Mouse (Mus musculus): ENCODE data around the gene Ptprf. TPM values are rescaled to one million over a fixed set of nuclear protein-coding genes. Genes with fewer than 3 reads are reported as not detected.
A peak's percentile ranks its signal among the peaks of the same experiment; 100 is the strongest.

Ptprf gene
- 0.67 and 0.88 TPM in 2 replicates for polyA plus RNA-seq (2012; ENCODE audit: insufficient read depth, insufficient read length, missing spikeins)

DNA sequence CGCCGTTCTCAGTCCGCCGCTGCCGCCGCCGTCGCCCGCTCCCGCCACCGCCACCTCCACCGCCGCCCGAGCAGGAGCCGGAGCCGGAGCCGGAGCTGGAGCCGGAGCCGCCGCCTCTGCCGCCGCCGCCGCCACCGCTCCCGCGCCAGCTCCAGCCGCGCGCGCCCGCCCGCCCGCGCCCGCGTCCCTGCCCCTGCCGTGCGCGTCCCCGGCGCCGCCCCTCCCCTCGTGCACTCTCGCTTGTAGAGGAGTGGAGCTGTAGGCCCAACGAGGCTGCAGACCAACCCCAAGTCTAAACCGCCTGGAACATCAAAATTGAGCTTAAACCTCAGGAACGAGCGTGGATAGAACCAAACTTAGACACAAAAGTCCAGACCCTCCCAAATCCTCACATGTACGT is at the start of gene Ptprf:
TSS of gene Ptprf (minus strand) at position 175 of the 400 bp plus-strand sequence.
- no peaks in the 10 kb centered on the region for H3K4me1 ChIP-seq (ENCODE audit: control insufficient read depth, insufficient read depth, insufficient read length, low read length)
- no peak within 1 kb of the TSS for H3K27ac ChIP-seq (replicated peaks; ENCODE audit: low read depth, low read length)
- H3K4me3 ChIP-seq (ENCODE audit: insufficient read depth, low read depth, low read length) = peak within 1 kb of the TSS; percentile 55

DNA sequence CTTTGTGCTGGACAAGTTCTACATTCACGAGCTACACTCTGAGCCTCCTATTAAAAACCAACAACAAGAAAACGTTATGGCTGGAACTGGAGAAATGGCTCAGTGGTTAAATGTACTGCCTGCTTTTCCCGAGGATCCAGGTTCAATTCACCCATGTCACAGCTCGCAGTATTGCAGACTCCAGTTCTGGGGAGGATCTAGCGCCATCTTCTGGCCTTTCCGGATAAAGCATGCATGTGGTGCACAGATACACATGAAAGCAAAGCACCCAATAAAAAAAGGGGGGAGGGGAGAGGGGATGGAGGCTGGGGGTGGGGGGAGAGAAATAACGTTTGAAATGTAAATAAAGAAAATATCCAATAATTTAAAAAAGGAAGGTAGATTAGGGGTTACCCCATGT is 45.5 kb upstream of the Ptprf start:
- H3K4me1 ChIP-seq (ENCODE audit: control insufficient read depth, insufficient read depth, insufficient read length, low read length) = no peaks in the 10 kb centered on the region

DNA sequence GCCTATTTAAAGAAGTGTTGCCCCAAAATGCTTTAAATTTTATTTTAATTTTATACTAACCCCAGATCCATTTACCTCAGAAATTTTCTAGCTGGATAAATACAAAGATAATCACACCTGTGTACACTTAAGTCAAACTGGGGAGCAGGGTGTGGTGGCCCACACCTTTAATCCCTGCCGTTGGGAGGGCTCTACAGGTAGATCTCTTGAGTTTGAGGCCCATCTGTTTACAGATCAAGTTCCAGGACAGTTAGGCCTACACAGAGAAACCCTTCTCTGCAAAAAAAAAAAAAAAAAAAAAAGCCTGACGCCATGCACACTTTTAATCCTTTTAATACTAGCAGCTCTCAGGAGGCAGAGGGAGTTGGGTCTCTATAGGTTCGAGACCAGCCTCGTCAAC is 44.8 kb upstream of the Ptprf start:
- Histone ChIP-seq H3K27ac (replicated peaks; ENCODE audit: low read depth, low read length) (no peak overlapping the region), H3K4me1 (ENCODE audit: control insufficient read depth, insufficient read depth, insufficient read length, low read length) (no peaks in the 10 kb centered on the region), H3K4me3 (ENCODE audit: insufficient read depth, low read depth, low read length) (no peak overlapping the region)

More for the DNA sequence above, 45.5 kb upstream of the Ptprf start:
- no peak overlapping the region for H3K27ac ChIP-seq (replicated peaks; ENCODE audit: low read depth, low read length)
- H3K4me3 ChIP-seq (ENCODE audit: insufficient read depth, low read depth, low read length) = no peak overlapping the region

DNA sequence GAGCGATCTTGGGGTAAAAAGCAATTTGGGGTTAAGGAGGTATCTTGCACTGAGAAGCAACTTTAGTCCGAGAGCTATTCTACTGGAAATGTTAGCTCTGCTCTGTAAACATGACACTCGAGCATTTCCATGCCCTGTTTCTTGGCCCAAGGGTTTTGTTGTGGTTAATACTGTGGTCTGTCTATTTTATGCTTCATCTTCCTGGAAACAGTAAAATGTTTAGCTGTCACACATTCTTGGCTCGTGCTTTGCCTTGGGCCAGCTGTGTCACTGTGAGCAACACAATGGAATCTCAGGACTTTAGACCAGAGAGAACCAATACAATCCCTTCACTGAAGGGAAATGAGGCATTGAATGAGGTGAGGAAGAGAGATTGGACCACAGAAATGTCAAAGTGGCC is 40.6 kb upstream of the Ptprf start:
- Histone ChIP-seq H3K27ac (replicated peaks; ENCODE audit: low read depth, low read length) (no peak overlapping the region), H3K4me1 (ENCODE audit: control insufficient read depth, insufficient read depth, insufficient read length, low read length) (no peaks in the 10 kb centered on the region), H3K4me3 (ENCODE audit: insufficient read depth, low read depth, low read length) (no peak overlapping the region)

DNA sequence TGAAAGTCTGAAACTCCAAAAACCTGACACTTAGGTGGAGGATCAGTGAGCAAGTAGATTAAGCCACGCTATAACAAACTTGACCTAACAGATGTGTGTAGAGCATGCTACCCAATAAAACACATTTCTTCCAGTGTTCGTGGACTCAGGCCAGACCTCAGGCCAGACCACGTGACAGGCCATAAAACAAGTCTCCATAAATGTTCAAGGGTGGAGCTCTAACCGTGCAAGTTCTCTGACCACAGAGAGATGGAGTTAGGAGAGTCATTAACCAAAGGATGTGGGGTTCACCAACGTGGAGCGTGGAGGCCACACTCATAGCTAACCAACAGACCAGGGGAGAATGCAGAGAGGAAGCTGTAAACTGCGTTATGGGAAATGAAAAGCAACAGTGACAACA is 35.3 kb upstream of the Ptprf start:
- H3K4me3 ChIP-seq (ENCODE audit: insufficient read depth, low read depth, low read length) = no peak overlapping the region
- H3K4me1 ChIP-seq (ENCODE audit: control insufficient read depth, insufficient read depth, insufficient read length, low read length) = no peaks in the 10 kb centered on the region
- no peak overlapping the region for H3K27ac ChIP-seq (replicated peaks; ENCODE audit: low read depth, low read length)

DNA sequence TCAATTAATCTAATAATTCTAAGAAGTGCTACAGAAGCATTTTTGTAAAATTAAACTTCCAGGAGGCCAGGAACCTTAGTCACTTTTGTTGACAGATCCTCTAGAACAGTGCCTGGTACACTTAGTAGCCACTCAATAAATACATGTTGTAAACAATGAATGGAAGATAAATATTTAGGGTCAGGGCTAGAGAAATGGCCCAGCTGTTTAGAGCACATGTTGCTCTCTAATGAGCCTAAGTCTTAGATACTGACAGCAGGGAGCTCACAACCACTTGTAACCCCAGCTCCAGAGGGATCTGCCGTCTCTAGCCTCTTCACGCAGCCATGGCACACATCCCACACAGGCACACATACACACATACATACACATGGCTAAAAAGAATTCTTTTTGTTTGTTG is 29.4 kb upstream of the Ptprf start:
- Histone ChIP-seq H3K4me3 (ENCODE audit: insufficient read depth, low read depth, low read length) (no peak overlapping the region), H3K27ac (replicated peaks; ENCODE audit: low read depth, low read length) (no peak overlapping the region), H3K4me1 (ENCODE audit: control insufficient read depth, insufficient read depth, insufficient read length, low read length) (no peaks in the 10 kb centered on the region)

DNA sequence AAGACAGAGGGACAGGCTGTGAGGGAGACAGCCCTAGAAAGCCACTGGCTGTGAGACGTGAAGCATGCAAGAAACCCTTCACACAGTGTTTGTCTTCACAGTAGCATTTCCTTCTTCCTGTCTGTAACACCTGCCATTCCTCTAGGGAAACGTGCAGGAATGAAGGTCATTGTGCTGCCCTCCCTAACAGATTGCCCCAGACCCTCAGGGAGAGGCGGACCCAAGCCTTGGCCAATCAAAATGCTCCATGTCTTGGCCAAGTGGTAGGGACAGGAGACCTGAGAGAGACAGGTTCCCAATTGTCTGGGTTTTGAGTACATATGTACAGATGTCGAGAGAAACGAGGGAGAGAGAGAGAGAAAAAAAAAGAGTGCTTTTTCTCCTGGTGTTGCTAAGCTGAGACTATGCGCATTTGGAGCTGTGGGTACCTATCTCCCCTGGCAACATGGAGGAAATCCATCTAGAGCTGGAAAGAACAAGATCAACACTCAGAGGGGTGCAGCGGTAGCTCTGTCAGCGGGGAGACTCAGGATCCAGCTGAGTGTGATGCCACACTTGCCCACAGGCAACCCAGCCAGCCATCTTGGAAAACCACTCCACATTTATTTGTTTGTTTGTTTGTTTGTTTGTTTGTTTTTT is 28.6 kb upstream of the Ptprf start:
- H3K4me1 ChIP-seq (ENCODE audit: control insufficient read depth, insufficient read depth, insufficient read length, low read length) = no peaks in the 10 kb centered on the region
- H3K4me3 ChIP-seq (ENCODE audit: insufficient read depth, low read depth, low read length) = no peak overlapping the region
- no peak overlapping the region for H3K27ac ChIP-seq (replicated peaks; ENCODE audit: low read depth, low read length)

DNA sequence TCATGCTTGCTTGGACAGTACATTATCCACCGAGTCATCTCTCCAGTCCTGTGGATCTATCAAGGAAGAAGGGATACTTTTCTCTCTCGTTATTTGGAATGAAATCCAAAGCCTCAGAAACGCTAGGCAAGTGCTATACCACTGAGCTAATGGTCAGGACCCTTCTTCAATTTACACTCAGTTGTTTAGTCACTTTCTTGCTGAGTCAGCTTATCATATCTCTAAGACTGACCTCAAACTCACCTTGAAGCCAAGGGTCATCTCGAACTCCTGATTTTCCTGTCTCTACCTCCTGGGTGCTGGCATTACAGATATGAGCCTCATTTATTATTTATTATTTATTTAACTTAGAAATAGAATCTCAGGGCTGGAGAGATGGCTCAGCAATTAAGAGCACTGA is 25.5 kb upstream of the Ptprf start:
- Histone ChIP-seq H3K4me1 (ENCODE audit: control insufficient read depth, insufficient read depth, insufficient read length, low read length) (no peaks in the 10 kb centered on the region), H3K4me3 (ENCODE audit: insufficient read depth, low read depth, low read length) (no peak overlapping the region), H3K27ac (replicated peaks; ENCODE audit: low read depth, low read length) (no peak overlapping the region)

DNA sequence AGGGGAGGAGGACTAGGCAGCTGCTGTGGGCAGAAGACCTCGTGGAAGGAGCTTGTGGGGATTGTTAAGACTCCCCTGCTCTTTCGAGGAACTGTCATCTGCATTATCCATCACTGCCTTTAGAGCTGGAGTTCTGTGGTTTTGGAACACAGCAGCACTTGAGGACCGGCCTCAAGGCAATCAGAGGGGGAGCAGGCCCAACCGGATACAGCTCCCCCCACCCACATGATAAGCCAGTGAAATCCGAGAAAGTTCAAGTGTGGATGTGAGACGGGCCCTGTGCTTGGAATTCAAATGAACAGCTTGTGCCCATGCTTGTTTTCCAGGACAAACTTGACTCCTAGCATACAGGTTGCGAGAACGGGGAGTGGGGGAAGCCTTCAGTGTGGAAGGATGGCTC is 24.1 kb upstream of the Ptprf start:
- no peak overlapping the region for H3K4me3 ChIP-seq (ENCODE audit: insufficient read depth, low read depth, low read length)
- no peaks in the 10 kb centered on the region for H3K4me1 ChIP-seq (ENCODE audit: control insufficient read depth, insufficient read depth, insufficient read length, low read length)
- no peak overlapping the region for H3K27ac ChIP-seq (replicated peaks; ENCODE audit: low read depth, low read length)

DNA sequence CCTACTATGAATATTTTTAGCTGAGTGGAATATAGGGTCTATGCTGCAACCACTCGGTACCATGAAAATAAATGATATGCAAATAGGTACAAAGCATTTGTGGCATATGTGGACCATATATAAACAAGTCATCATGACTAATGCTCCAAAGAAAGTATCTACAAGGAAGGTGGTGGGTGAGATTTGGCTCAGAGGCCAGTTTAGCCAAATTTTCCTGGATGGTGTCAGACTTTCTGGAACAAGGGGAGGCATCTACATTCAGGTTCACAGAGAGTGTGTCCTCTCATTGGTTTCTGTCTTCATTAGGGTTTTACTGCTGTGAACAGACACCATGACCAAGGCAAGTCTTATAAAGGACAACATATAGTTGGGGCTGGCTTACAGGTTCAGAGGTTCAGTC is 19.3 kb upstream of the Ptprf start:
- H3K4me3 ChIP-seq (ENCODE audit: insufficient read depth, low read depth, low read length) = no peak overlapping the region
- no peak overlapping the region for H3K27ac ChIP-seq (replicated peaks; ENCODE audit: low read depth, low read length)
- no peaks in the 10 kb centered on the region for H3K4me1 ChIP-seq (ENCODE audit: control insufficient read depth, insufficient read depth, insufficient read length, low read length)

DNA sequence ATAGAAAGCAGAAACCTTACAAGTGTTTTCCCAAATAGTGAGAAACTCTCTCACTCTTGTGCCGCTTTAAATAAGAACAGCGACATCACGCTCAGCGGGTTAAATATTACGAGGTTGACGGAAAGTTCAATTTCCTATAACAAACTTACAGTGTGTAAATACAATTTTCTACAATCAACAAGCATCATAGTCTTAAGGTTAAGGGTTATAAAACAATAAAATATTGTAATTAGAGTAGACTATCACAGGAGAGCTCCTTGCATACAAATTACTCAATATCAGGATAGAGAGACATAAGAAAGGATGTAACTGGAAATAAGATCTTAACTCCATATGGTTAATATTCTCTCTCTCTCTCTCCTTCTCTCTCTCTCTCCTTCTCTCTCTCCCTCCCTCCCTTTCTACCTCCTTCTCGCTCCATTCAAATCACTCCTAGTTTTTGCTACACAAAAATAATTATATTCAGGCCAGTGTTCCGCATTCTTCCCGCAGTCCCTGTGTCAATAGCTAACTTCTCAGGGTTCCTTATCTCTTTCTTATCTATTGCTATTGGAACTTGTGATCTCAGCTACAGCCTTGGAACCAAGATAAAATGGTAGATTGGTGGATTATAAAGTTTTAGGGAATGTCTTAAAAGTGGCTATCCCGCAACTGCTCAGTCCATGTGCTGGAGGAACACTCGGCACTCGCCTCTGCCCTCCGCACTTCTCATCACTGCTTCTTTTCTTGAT is 16.5 kb upstream of the Ptprf start:
- Histone ChIP-seq H3K27ac (replicated peaks; ENCODE audit: low read depth, low read length) (no peak overlapping the region), H3K4me3 (ENCODE audit: insufficient read depth, low read depth, low read length) (no peak overlapping the region), H3K4me1 (ENCODE audit: control insufficient read depth, insufficient read depth, insufficient read length, low read length) (no peaks in the 10 kb centered on the region)

DNA sequence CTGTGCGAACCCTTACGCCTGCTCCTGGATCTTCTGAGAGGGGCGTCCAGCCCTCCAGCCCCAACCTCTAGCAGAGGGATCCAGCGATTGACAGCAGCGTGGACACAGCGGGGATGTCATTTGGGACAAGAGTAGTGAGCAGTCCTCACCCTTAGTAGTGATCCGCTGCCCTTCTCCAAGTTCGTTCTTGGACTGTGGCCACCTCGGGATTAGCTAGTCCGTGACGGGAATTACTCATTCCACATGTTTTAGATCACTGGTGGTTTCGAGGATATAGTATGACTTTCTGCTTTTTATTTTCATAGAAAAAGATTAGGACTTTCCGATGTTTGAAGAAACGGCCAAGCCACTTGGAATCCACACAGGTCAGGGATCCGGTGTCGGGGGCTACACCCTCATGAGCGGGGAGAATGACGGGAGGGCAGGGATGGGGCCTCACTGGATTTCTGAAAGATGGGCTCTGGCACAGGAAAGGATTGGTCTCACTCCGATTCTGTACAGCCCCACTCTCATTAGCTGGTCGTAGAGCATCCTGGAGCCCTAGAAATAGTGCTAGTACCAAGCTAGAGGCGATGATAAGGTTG is 15.0 kb upstream of the Ptprf start:
- Histone ChIP-seq H3K4me3 (ENCODE audit: insufficient read depth, low read depth, low read length) (no peak overlapping the region), H3K4me1 (ENCODE audit: control insufficient read depth, insufficient read depth, insufficient read length, low read length) (no peaks in the 10 kb centered on the region), H3K27ac (replicated peaks; ENCODE audit: low read depth, low read length) (no peak overlapping the region)

DNA sequence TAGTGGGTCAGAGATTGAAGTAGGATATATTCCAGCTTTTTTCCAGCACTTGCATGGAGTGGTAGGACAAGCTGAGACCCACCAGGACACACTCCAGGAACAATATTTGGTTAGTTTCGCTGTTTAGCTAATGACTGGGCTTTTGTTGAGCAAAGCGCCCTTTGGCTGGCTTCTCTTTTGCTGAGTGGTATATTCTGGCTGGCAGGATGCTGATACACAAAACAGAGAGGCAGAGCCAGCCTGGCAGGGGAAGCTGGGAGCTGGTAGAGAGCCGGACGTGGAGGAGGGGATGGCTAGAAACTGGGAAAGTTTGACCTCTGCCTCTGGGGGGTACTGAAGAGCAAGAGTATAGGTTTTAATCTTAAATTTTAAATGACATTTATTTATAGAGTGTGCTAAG is 13.8 kb upstream of the Ptprf start:
- no peak overlapping the region for H3K4me3 ChIP-seq (ENCODE audit: insufficient read depth, low read depth, low read length)
- H3K4me1 ChIP-seq (ENCODE audit: control insufficient read depth, insufficient read depth, insufficient read length, low read length) = no peaks in the 10 kb centered on the region
- H3K27ac ChIP-seq (replicated peaks; ENCODE audit: low read depth, low read length) = no peak overlapping the region

DNA sequence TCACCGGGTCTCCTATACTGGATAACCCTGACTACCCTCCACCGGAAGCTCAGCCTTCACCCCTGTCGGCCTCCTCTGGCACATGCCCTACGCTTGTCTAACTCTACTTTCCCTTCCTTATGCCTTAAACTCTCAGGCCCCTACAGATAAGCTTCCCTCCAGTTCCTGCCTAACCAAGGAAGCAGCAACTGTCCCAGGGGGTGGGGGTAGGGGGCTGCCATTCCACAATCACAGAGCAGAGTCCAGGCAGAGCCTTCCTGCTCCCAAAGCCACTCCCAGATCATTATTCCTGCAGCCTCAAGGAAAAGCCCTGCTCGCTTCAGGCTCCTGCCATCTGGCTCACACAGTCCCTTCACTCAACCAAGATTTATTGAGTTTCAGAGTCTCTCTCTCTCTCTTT is 6.6 kb upstream of the Ptprf start:
- H3K4me3 ChIP-seq (ENCODE audit: insufficient read depth, low read depth, low read length) = no peak overlapping the region

DNA sequence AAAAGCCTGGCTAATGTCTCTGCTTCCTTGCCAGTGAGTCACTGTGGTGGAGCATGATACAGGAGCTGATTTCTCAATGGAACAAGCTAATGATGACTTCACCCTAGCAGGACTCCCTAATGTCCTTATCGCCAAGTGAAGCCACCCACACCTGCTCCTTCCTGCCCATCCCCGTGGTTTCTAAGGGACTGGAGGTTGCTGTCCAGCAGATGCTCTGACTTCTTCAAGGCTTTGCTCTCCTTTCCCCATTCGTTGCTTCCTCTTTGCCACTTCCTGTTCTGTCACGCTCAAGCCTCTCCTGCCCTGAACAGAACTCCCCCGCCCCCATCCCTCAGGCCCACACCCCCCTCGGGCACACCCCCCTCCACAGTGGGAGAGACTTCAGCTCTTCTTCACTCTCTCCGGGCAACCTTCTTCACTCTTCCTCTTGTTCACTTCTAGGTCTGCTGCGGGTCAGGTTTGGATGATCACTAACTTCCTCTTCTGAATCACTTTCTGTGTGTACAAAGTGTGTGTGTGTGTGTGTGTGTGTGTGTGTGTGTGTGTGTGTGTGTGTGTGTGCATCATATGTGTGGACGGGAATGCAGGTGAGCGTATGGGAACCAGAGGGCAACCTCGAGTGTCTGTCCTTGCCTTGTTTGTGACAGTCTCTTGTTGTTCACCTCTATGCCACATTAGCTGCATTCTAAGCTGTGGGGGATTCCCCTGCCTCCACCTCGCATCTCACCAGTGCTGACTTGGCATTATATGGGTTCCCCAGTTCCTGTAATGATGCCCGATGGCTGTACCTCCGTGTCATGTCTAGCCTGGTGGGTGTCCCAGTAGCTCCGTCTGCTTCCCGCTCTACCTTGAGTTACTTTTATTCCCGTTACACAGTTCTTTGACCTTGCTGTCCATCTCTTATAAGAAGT is 4.7 kb upstream of the Ptprf start:
- Histone ChIP-seq H3K27ac (replicated peaks; ENCODE audit: low read depth, low read length) (no peak overlapping the region), H3K4me1 (ENCODE audit: control insufficient read depth, insufficient read depth, insufficient read length, low read length) (no peaks in the 10 kb centered on the region), H3K4me3 (ENCODE audit: insufficient read depth, low read depth, low read length) (no peak overlapping the region)

More for the DNA sequence above, 6.6 kb upstream of the Ptprf start:
- Histone ChIP-seq H3K4me1 (ENCODE audit: control insufficient read depth, insufficient read depth, insufficient read length, low read length) (no peaks in the 10 kb centered on the region), H3K27ac (replicated peaks; ENCODE audit: low read depth, low read length) (no peak overlapping the region)

Measured in brown adipose tissue, adult 24 weeks (tissue).